Mouse (Mus musculus) lung, postnatal 0 days (tissue): ENCODE measurements around the gene Urb1. TPM values are rescaled to one million over a fixed set of nuclear protein-coding genes. Genes with fewer than 3 reads are reported as not detected.

ENCODE experiments used
- ATAC-seq: fragments of 200-750 bp; cut with Nextera tagmentation; 2 replicates; pipeline ENCODE4 v1.8.0; 2017; ENCODE audit warnings: moderate library complexity
- DNase-seq: peaks from one replicate; pipeline ENCODE4 v3.0.0-alpha.2; 2016; ENCODE audit warnings: low spot score
- H3K27ac ChIP-seq: fragments of 300-500 bp; sonication (generic); 2 replicates; pipeline ENCODE4 v1.5.1; 2014; ENCODE audit warnings: antibody characterized with exemption, mild to moderate bottlenecking, low read length, mixed read lengths
- H3K27me3 ChIP-seq: fragments of 300-500 bp; sonication (generic); replicated peaks from 2 replicates; pipeline ENCODE4 v1.6.1; 2014; ENCODE audit warnings: low read length, mixed read lengths; ENCODE audit not compliant: insufficient read depth
- H3K36me3 ChIP-seq: fragments of 300-500 bp; sonication (generic); 2 replicates; pipeline ENCODE4 v1.6.1; 2014; ENCODE audit warnings: low read length, mixed read lengths; ENCODE audit not compliant: insufficient read depth
- H3K4me1 ChIP-seq: fragments of 300-500 bp; sonication (generic); 2 replicates; pipeline ENCODE4 v1.6.1; 2014; ENCODE audit warnings: antibody characterized with exemption, low read depth, low read length, mixed read lengths; ENCODE audit not compliant: insufficient read depth
- H3K4me2 ChIP-seq: fragments of 300-500 bp; sonication (generic); replicated peaks from 2 replicates; pipeline ENCODE4 v1.6.1; 2014; ENCODE audit warnings: low read depth, mild to moderate bottlenecking, low read length, moderate library complexity, mixed read lengths
- H3K4me3 ChIP-seq: fragments of 300-500 bp; sonication (generic); 2 replicates; pipeline ENCODE4 v1.5.1; 2014; ENCODE audit warnings: low read depth, low read length
- H3K9ac ChIP-seq: fragments of 300-500 bp; sonication (generic); replicated peaks from 2 replicates; pipeline ENCODE4 v1.6.1; 2014; ENCODE audit warnings: low read depth, mild to moderate bottlenecking
- H3K9me3 ChIP-seq: fragments of 300-500 bp; sonication (generic); 2 replicates; pipeline ENCODE4 v1.6.1; 2016; ENCODE audit warnings: low read length, mixed read lengths
- CTCF ChIP-seq: IDR thresholded peaks from 2 replicates; pipeline ENCODE4 v1.5.1; 2016; ENCODE audit warnings: antibody characterized with exemption, mild to moderate bottlenecking
- EP300 ChIP-seq: IDR thresholded peaks from 2 replicates; pipeline ENCODE4 v1.6.1; 2016; ENCODE audit warnings: antibody characterized with exemption, mild to moderate bottlenecking, control low read depth
- WGBS: fragments of 180-500 bp; shearing (Covaris S2); extraction: QIAGEN DNeasy Blood & Tissue Kit; methylation state at CpG from one replicate; pipeline ENCODE4 v1.1.7; 2014; 5-methylcytosine and 5-hydroxymethylcytosine counted together
- polyA plus RNA-seq: library from polyadenylated mRNA; unstranded; fragments of >200 nt; fragmentation: Nextera tagmentation; extraction: Ambion mirVana; gene quantifications from 2 replicates; pipeline ENCODE4 v1.2.1, GENCODE M21; 2015

Gene Urb1
- polyA plus RNA-seq, 1 experiment from 2014 or later = 2.7 TPM

- H3K9me3 ChIP-seq = no peaks in the 10 kb centered on the region
- TF ChIP-seq EP300 = no peak
- TF ChIP-seq CTCF = no peak
- H3K4me3 ChIP-seq = no peak overlapping the region
- H3K4me1 ChIP-seq = no peaks in the 10 kb centered on the region
- DNase-seq (peak; percentile 26), ATAC-seq (peak; percentile 60)
- WGBS = 54% methylated on average over 4 of the region's 4 CpGs
- H3K9ac ChIP-seq = no peak overlapping the region
- H3K4me2 ChIP-seq = no peak overlapping the region
- H3K27ac ChIP-seq = no peak overlapping the region
- H3K36me3 ChIP-seq = peaks cover 18% of the 10 kb centered on the region
- no peaks in the 10 kb centered on the region for H3K27me3 ChIP-seq
These were observed 25.0 kb downstream of the Urb1 start for GRCm38 (mm10) chr16:90785257-90785656.

- Histone ChIP-seq H3K4me3 (no peak overlapping the region), H3K4me1 (no peaks in the 10 kb centered on the region), H3K9me3 (no peaks in the 10 kb centered on the region), H3K4me2 (no peak overlapping the region), H3K36me3 (peaks cover 10% of the 10 kb centered on the region), H3K27ac (no peak overlapping the region), H3K27me3 (no peaks in the 10 kb centered on the region), H3K9ac (no peak overlapping the region)
- TF ChIP-seq CTCF (no peak), EP300 (no peak)
- WGBS = 87% methylated on average over 11 of the region's 11 CpGs
- ATAC-seq (no peak), DNase-seq (no peak)
These were observed 26.9 kb downstream of the Urb1 start for GRCm38 (mm10) chr16:90783302-90783701.

- Histone ChIP-seq H3K4me3 (no peak overlapping the region), H3K4me2 (no peak overlapping the region), H3K36me3 (peaks cover 7% of the 10 kb centered on the region), H3K27ac (no peak overlapping the region), H3K9ac (no peak overlapping the region), H3K27me3 (no peaks in the 10 kb centered on the region), H3K9me3 (no peaks in the 10 kb centered on the region), H3K4me1 (no peaks in the 10 kb centered on the region)
- TF ChIP-seq CTCF (no peak), EP300 (no peak)
- DNase-seq (peak; percentile 17), ATAC-seq (peak; percentile 67)
- 29% methylated on average over 11 of the region's 11 CpGs for WGBS
These were observed 30.4 kb downstream of the Urb1 start for GRCm38 (mm10) chr16:90779783-90780182.

- Histone ChIP-seq H3K4me3 (no peak overlapping the region), H3K9ac (no peak overlapping the region), H3K27me3 (no peaks in the 10 kb centered on the region), H3K4me2 (no peak overlapping the region), H3K4me1 (no peaks in the 10 kb centered on the region), H3K27ac (no peak overlapping the region), H3K36me3 (peaks cover 17% of the 10 kb centered on the region), H3K9me3 (no peaks in the 10 kb centered on the region)
- no peak for TF ChIP-seq EP300
- TF ChIP-seq CTCF = no peak
- DNase-seq = no peak
- no peak for ATAC-seq
- WGBS = 72% methylated on average over 10 of the region's 10 CpGs
These were observed 34.2 kb downstream of the Urb1 start for GRCm38 (mm10) chr16:90775946-90776520.

GRCm38 (mm10) chr16:90774646-90775045, 35.6 kb downstream of the Urb1 start:
- WGBS = 84% methylated on average over 6 of the region's 6 CpGs

GRCm38 (mm10) chr16:90774216-90774615, 36.0 kb downstream of the Urb1 start:
- no peak overlapping the region for H3K27ac ChIP-seq
- TF ChIP-seq EP300 = no peak
- TF ChIP-seq CTCF = no peak
- peaks cover 23% of the 10 kb centered on the region for H3K36me3 ChIP-seq
- no peak overlapping the region for H3K9ac ChIP-seq
- DNase-seq (no peak), ATAC-seq (no peak)
- H3K4me1 ChIP-seq = no peaks in the 10 kb centered on the region
- no peak overlapping the region for H3K4me3 ChIP-seq
- 93% methylated on average over 12 of the region's 12 CpGs for WGBS
- H3K9me3 ChIP-seq = no peaks in the 10 kb centered on the region
- no peaks in the 10 kb centered on the region for H3K27me3 ChIP-seq
- H3K4me2 ChIP-seq = no peak overlapping the region

More at GRCm38 (mm10) chr16:90774646-90775045, 35.6 kb downstream of the Urb1 start:
- no peaks in the 10 kb centered on the region for H3K4me1 ChIP-seq
- no peak for TF ChIP-seq EP300
- no peak for TF ChIP-seq CTCF
- no peak overlapping the region for H3K4me2 ChIP-seq
- peaks cover 19% of the 10 kb centered on the region for H3K36me3 ChIP-seq
- no peaks in the 10 kb centered on the region for H3K9me3 ChIP-seq
- no peak overlapping the region for H3K4me3 ChIP-seq
- ATAC-seq = no peak
- H3K27me3 ChIP-seq = no peaks in the 10 kb centered on the region
- H3K9ac ChIP-seq = no peak overlapping the region
- no peak for DNase-seq
- no peak overlapping the region for H3K27ac ChIP-seq
